Mouse (Mus musculus) heart, embryonic 10.5 days (tissue): ENCODE measurements around the gene B230307C23Rik. TPM values are rescaled to one million over a fixed set of nuclear protein-coding genes. Genes with fewer than 3 reads are reported as not detected.
A peak's percentile ranks its signal among the peaks of the same experiment; 100 is the strongest.
"Not testable (repeated sequence)": the region's sequence is repeated elsewhere in the genome, so short reads cannot be mapped to it uniquely, and the experiment has no call there.

Source experiments
- DNase-seq: peaks from one replicate; pipeline ENCODE4 v3.0.0-alpha.2; 2017; ENCODE audit warnings: low spot score
- H3K27ac ChIP-seq: fragments of 300-500 bp; sonication (generic); 2 replicates; pipeline ENCODE4 v1.5.1; 2016; ENCODE audit warnings: mild to moderate bottlenecking
- H3K27me3 ChIP-seq: fragments of 300-500 bp; sonication (generic); 2 replicates; pipeline ENCODE4 v1.6.1; 2016; ENCODE audit warnings: mild to moderate bottlenecking; ENCODE audit not compliant: poor library complexity, insufficient read depth, severe bottlenecking
- H3K36me3 ChIP-seq: fragments of 300-500 bp; sonication (generic); 2 replicates; pipeline ENCODE4 v1.6.1; 2016; ENCODE audit warnings: mild to moderate bottlenecking, moderate library complexity
- H3K4me1 ChIP-seq: fragments of 300-500 bp; sonication (generic); 2 replicates; pipeline ENCODE4 v1.6.1; 2016; ENCODE audit warnings: mild to moderate bottlenecking
- H3K4me3 ChIP-seq: fragments of 300-500 bp; sonication (generic); 2 replicates; pipeline ENCODE4 v1.5.1; 2016; ENCODE audit warnings: mild to moderate bottlenecking, moderate library complexity
- H3K9me3 ChIP-seq: fragments of 300-500 bp; sonication (generic); 2 replicates; pipeline ENCODE4 v1.6.1; 2016; ENCODE audit warnings: mild to moderate bottlenecking, moderate library complexity
- WGBS: fragments of 180-500 bp; shearing (Covaris S2); methylation state at CpG from one replicate; pipeline ENCODE4 v1.1.7; 2016; 5-methylcytosine and 5-hydroxymethylcytosine counted together
- polyA plus RNA-seq: library from polyadenylated mRNA; unstranded; fragments of >200 nt; fragmentation: Nextera tagmentation; extraction: Ambion mirVana; gene quantifications from 2 replicates; pipeline ENCODE4 v1.2.1, GENCODE M21; 2016

B230307C23Rik gene
- polyA plus RNA-seq, 1 experiment from 2014 or later = 15.3 TPM

DNA sequence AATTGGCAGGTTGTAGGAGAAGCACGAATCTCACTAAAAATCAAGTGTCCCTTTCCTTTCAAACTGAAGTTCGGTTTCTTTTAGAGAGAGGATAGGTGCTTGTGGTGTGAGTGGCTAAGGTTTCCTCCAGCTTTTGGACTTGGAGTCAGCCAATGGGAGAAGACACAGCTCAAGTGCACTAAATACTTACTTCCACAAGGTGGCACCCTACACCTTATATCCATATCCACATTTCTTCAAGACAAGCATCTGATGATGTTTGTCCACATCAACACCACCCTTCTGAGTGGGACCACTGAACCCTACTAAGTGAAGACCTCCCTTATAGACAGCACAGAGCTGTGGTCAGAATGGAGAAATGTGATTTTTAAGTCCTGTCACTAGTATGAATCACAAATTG, 44.6 kb downstream of the B230307C23Rik start:
- Histone ChIP-seq H3K27ac (no peak overlapping the region), H3K9me3 (no peaks in the 10 kb centered on the region), H3K4me3 (no peak overlapping the region), H3K36me3 (peaks cover 25% of the 10 kb centered on the region; the same call in 1 of the 2 replicates), H3K4me1 (no peaks in the 10 kb centered on the region), H3K27me3 (no peaks in the 10 kb centered on the region)
- no peak for DNase-seq
- 67% methylated on average over 2 of the region's 2 CpGs for WGBS

DNA sequence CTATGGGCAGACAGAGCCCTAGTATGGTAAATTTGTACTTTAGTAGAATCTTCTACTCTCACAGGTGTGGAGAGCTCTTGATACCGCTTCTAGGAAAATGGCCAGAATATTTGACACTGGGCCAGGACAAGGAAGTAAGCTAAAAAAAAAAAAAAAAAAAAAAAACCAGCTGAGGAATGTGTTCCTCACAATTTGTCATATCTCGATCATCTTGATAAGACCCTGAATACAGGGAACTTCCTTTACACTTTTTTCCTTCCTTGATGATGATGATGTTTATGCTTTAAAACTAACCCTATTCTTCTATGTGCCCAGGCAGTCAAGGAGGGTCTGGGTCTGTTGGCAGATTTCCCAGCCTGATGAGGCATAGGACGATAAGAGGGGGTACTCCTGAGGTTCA, 82.3 kb downstream of the B230307C23Rik start:
- not testable (repeated sequence) for H3K4me1 ChIP-seq, H3K9me3 ChIP-seq, H3K27me3 ChIP-seq, DNase-seq, H3K27ac ChIP-seq, H3K4me3 ChIP-seq
- H3K36me3 ChIP-seq = peaks cover 20% of the 10 kb centered on the region
- 90% methylated on average over 3 of the region's 3 CpGs for WGBS

DNA sequence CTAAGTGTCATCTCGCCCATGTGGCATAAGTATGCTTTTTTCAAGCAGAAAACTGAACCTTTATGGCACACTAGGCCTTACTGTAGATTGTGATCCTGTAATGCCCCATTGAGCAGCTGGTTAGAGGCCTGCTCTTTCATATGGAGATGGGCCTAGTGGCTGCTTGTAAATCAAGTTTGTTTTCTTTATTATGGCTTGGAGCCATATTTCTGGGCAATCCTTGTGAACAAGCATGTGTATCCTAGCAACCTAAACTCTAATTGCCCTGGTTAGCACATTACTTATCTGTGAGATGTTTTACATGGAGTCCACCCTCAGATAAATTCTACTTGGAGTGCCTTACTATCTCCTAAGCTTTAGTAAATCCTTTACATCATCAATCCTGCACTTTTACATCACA, 84.0 kb downstream of the B230307C23Rik start:
- WGBS = 69% methylated on average over 1 of the region's 1 CpGs

More for the DNA sequence above, 84.0 kb downstream of the B230307C23Rik start:
- H3K27me3 ChIP-seq, H3K4me1 ChIP-seq, DNase-seq, H3K36me3 ChIP-seq, H3K9me3 ChIP-seq, H3K27ac ChIP-seq: not testable (repeated sequence)
- H3K4me3 ChIP-seq = peak overlapping the region; percentile 78

Other genes with a start within 250 kb of the B230307C23Rik start
- gene Ripk4, start 233.5 kb upstream of the B230307C23Rik start, polyA plus RNA-seq = 4.8 and 5.4 TPM in 2 replicates
- gene Prdm15, start 145.5 kb upstream of the B230307C23Rik start, polyA plus RNA-seq = 9.7 and 9.8 TPM in 2 replicates
- gene C2cd2, start 34.7 kb upstream of the B230307C23Rik start, polyA plus RNA-seq = 16.3 and 18.4 TPM in 2 replicates
- 10.1 and 10.2 TPM in 2 replicates for gene Zbtb21, start 34.7 kb upstream of the B230307C23Rik start, polyA plus RNA-seq
- gene A630089N07Rik, start 85.1 kb downstream of the B230307C23Rik start, polyA plus RNA-seq = 20.2 and 25.5 TPM in 2 replicates